Mouse (Mus musculus) right cerebral cortex, postnatal 25 days (tissue): ENCODE measurements around the gene Gbf1.
A peak's percentile ranks its signal among the peaks of the same experiment; 100 is the strongest.

ENCODE experiments used
- DNase-seq: peaks from one replicate; pipeline ENCODE4 v3.0.0; 2022

Gbf1 gene

GRCm38 (mm10) chr19:46303251-46304215 is 151.2 kb downstream of the Gbf1 start:
- no peak for DNase-seq

- peak; percentile 79 for DNase-seq
These were observed 152.0 kb downstream of the Gbf1 start, which contains the start of gene Nfkb2 for GRCm38 (mm10) chr19:46304216-46304841. Nfkb2 (plus strand) TSS chr19:46304320.

- no peak for DNase-seq
These were observed 152.6 kb downstream of the Gbf1 start for GRCm38 (mm10) chr19:46304908-46305333.

- no peak for DNase-seq
These were observed 153.3 kb downstream of the Gbf1 start for GRCm38 (mm10) chr19:46305432-46306267.

- DNase-seq, result no peak
These were observed 153.9 kb downstream of the Gbf1 start for GRCm38 (mm10) chr19:46306268-46306610.

- no peak for DNase-seq
These were observed 154.5 kb downstream of the Gbf1 start for GRCm38 (mm10) chr19:46306751-46307289.

- peak; percentile 3 for DNase-seq
These were observed 155.5 kb downstream of the Gbf1 start for GRCm38 (mm10) chr19:46307781-46308180.

GRCm38 (mm10) chr19:46308303-46308702 is 156.0 kb downstream of the Gbf1 start:
- peak; percentile 2 for DNase-seq

- peak; percentile 85 for DNase-seq
These were observed 156.6 kb downstream of the Gbf1 start for GRCm38 (mm10) chr19:46308706-46309435.

GRCm38 (mm10) chr19:46309651-46310305 is 157.5 kb downstream of the Gbf1 start:
- DNase-seq, result peak; percentile 7

GRCm38 (mm10) chr19:46310312-46310865 is 158.1 kb downstream of the Gbf1 start:
- DNase-seq, result peak; percentile 4

- no peak for DNase-seq
These were observed 159.0 kb downstream of the Gbf1 start for GRCm38 (mm10) chr19:46311341-46311740.

- DNase-seq, result no peak
These were observed 160.3 kb downstream of the Gbf1 start for GRCm38 (mm10) chr19:46312566-46312965.

GRCm38 (mm10) chr19:46313116-46313515 is 160.8 kb downstream of the Gbf1 start:
- DNase-seq, result no peak

GRCm38 (mm10) chr19:46313591-46313990 is 161.3 kb downstream of the Gbf1 start:
- DNase-seq, result no peak

- no peak for DNase-seq
These were observed 161.9 kb downstream of the Gbf1 start for GRCm38 (mm10) chr19:46314151-46314601.

GRCm38 (mm10) chr19:46314872-46315742 is 162.8 kb downstream of the Gbf1 start:
- no peak for DNase-seq

- no peak for DNase-seq
These were observed 163.7 kb downstream of the Gbf1 start for GRCm38 (mm10) chr19:46315752-46316610.
